Comparison of ENCODE assay signal across 23 mouse cellular contexts in the genomic region with DNA sequence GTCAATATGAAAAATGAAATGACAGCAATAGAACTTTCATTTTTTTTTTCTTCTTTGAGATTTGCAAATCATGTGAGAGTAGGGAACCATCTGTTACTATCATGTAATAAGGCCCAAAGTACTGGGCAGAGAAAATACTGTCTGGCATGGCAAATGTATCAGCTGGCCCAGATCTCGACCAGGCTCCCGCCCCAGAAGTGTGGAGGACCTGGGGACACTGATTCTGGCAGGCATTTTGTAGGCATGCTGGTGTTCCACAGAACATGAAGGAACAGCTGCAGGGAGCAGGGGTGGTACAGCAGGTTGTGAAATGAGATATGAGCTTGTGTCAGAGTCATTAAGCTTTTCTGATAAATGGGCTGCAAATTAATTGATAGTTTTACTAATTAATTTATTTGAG.
DNase-seq lines count a peak whose midpoint lies in the region; ATAC-seq and TF ChIP-seq lines count a peak whose summit lies in the region.
"Had no signal": no experiment of that assay in that cellular context is flagged by ENCODE, and none has a peak within 500 bp of the region (broad histone marks: within the 10 kb centered on the region; RNA-seq: fewer than 3 reads in every experiment).

No protein-coding gene starts in this region.

- WGBS in hindbrain, embryonic 14.5 days = 74% methylated on average over 2 of the region's 2 CpGs
- 82% methylated on average over 2 of the region's 2 CpGs for WGBS in hindbrain, embryonic 12.5 days
- 64% methylated on average over 2 of the region's 2 CpGs for WGBS in hindbrain, embryonic 16.5 days
- 48% methylated on average over 2 of the region's 2 CpGs for WGBS in heart, adult 2 months

- no peaks in the 10 kb centered on the region for H3K9me3 ChIP-seq in hindbrain, embryonic 14.5 days (ENCODE audit: control insufficient read depth, low read length)
- H3K9me3 ChIP-seq in hindbrain, embryonic 12.5 days (replicated peaks) = no peaks in the 10 kb centered on the region
- H3K9me3 ChIP-seq in hindbrain, embryonic 16.5 days (ENCODE audit: control insufficient read depth, low read length) = 0 out of 2 replicates have a peak, but pooled peaks cover 2% of the 10 kb centered on the region
- H3K9me3 ChIP-seq: limb, embryonic 10.5 days; liver, embryonic 15.5 days; lung, embryonic 15.5 days; midbrain, embryonic 13.5 days; neural tube, embryonic 12.5 days had no signal

- H3K36me3 ChIP-seq in hindbrain, embryonic 14.5 days (replicated peaks; ENCODE audit: control insufficient read depth, insufficient read depth) = no peaks in the 10 kb centered on the region
- H3K36me3 ChIP-seq in hindbrain, embryonic 12.5 days = no peaks in the 10 kb centered on the region
- no peaks in the 10 kb centered on the region for H3K36me3 ChIP-seq in hindbrain, embryonic 16.5 days (ENCODE audit: control insufficient read depth, insufficient read depth, low read length)
- no peaks in the 10 kb centered on the region for H3K36me3 ChIP-seq in heart, adult 2 months (ENCODE audit: control insufficient read depth, insufficient read depth, low read length)
- H3K36me3 ChIP-seq: limb, embryonic 10.5 days; liver, embryonic 15.5 days; lung, embryonic 15.5 days; midbrain, embryonic 13.5 days; neural tube, embryonic 12.5 days had no signal

- no peak for TF ChIP-seq POLR2A in heart, adult 2 months (IDR thresholded peaks at IDR 0.05; ENCODE audit: insufficient read depth, low read depth, low read length)

- intact Hi-C loops in left cerebral cortex, postnatal 4 days (cut with DNase I) = no loop called here
- intact Hi-C loops in left cerebral cortex, postnatal 14 days (cut with DNase I) = no loop called here
- intact Hi-C loops in heart, adult 2 months (cut with DNase I) = no loop called here

- H3K9ac ChIP-seq in hindbrain, embryonic 14.5 days = no peak overlapping the region
- no peak overlapping the region for H3K9ac ChIP-seq in hindbrain, embryonic 12.5 days
- no peak overlapping the region for H3K9ac ChIP-seq in hindbrain, embryonic 16.5 days (ENCODE audit: low read depth, low read length)
- H3K9ac ChIP-seq in heart, adult 2 months (ENCODE audit: low read depth, low read length) = no peak overlapping the region
- H3K9ac ChIP-seq: liver, embryonic 15.5 days; lung, embryonic 15.5 days; midbrain, embryonic 13.5 days; neural tube, embryonic 12.5 days had no signal

- peak; percentile 51; the same call in 1 of the 2 replicates for ATAC-seq in hindbrain, embryonic 14.5 days (ENCODE audit: low FRiP score)
- no peak for ATAC-seq in hindbrain, embryonic 12.5 days (ENCODE audit: low FRiP score)
- ATAC-seq in hindbrain, embryonic 16.5 days = peak; percentile 93
- ATAC-seq: inflammation-experienced regulatory T-cells, adult 6 months; midbrain, embryonic 13.5 days had no signal

- no peak for TF ChIP-seq EP300 in heart, adult 2 months (IDR thresholded peaks at IDR 0.05; ENCODE audit: insufficient read depth, low read depth, low read length)

- TF ChIP-seq CTCF in heart, adult 2 months (IDR thresholded peaks at IDR 0.05) = no peak

- DNase-seq in cerebellum, postnatal 14 days = peak; percentile 61 to 70
- no peak for DNase-seq in cerebellum, adult 9-10 months
- peak; percentile 33 for DNase-seq in hindbrain, embryonic 14.5 days (ENCODE audit: low spot score)
- DNase-seq in left cerebral cortex, postnatal 4 days = peak; percentile 58
- no peak for DNase-seq in left cerebral cortex, postnatal 14 days (ENCODE audit: low spot score in 2 of 2)
- DNase-seq in heart, adult 2 months = no peak
- DNase-seq: adrenal gland, postnatal 14 days; gastrocnemius, postnatal 36 days; kidney, adult 18-20 months; kidney, postnatal 4 days; liver; lung, postnatal 36 days; right cerebral cortex, postnatal 14 days had no signal

- no peak overlapping the region for H3K4me3 ChIP-seq in hindbrain, embryonic 14.5 days (replicated peaks; ENCODE audit: low read length)
- H3K4me3 ChIP-seq in hindbrain, embryonic 12.5 days = no peak overlapping the region
- no peak overlapping the region for H3K4me3 ChIP-seq in hindbrain, embryonic 16.5 days (ENCODE audit: low read length)
- H3K4me3 ChIP-seq in heart, adult 2 months = no peak overlapping the region
- H3K4me3 ChIP-seq: left cerebral cortex, adult 2 months; limb, embryonic 10.5 days; liver, embryonic 15.5 days; lung, embryonic 15.5 days; megakaryocyte, embryonic 14.5 days; midbrain, embryonic 13.5 days; neural tube, embryonic 12.5 days had no signal

- H3K79me2 ChIP-seq in heart, adult 2 months (replicated peaks; ENCODE audit: control insufficient read depth, insufficient read depth, low read length) = no peaks in the 10 kb centered on the region

- no peak overlapping the region for H3K4me2 ChIP-seq in hindbrain, embryonic 14.5 days (replicated peaks)
- no peak overlapping the region for H3K4me2 ChIP-seq in hindbrain, embryonic 12.5 days (replicated peaks)
- H3K4me2 ChIP-seq in hindbrain, embryonic 16.5 days (ENCODE audit: low read length) = no peak overlapping the region
- H3K4me2 ChIP-seq: liver, embryonic 15.5 days; lung, embryonic 15.5 days; midbrain, embryonic 13.5 days; neural tube, embryonic 12.5 days had no signal

- H3K4me1 ChIP-seq in hindbrain, embryonic 14.5 days (replicated peaks; ENCODE audit: control insufficient read depth, insufficient read depth, low read length) = no peaks in the 10 kb centered on the region
- H3K4me1 ChIP-seq in hindbrain, embryonic 12.5 days = no peaks in the 10 kb centered on the region
- no peaks in the 10 kb centered on the region for H3K4me1 ChIP-seq in hindbrain, embryonic 16.5 days (ENCODE audit: control insufficient read depth, insufficient read depth, low read depth, low read length)
- H3K4me1 ChIP-seq in heart, adult 2 months (ENCODE audit: control insufficient read depth, insufficient read depth, low read length) = no peaks in the 10 kb centered on the region
- H3K4me1 ChIP-seq: limb, embryonic 10.5 days; liver, embryonic 15.5 days; lung, embryonic 15.5 days; megakaryocyte, embryonic 14.5 days; midbrain, embryonic 13.5 days; neural tube, embryonic 12.5 days had no signal

- no peak overlapping the region for H3K27ac ChIP-seq in hindbrain, embryonic 14.5 days
- H3K27ac ChIP-seq in hindbrain, embryonic 12.5 days = no peak overlapping the region
- no peak overlapping the region for H3K27ac ChIP-seq in hindbrain, embryonic 16.5 days (ENCODE audit: low read depth, low read length)
- H3K27ac ChIP-seq in heart, adult 2 months = no peak overlapping the region
- H3K27ac ChIP-seq: left cerebral cortex, adult 2 months; limb, embryonic 10.5 days; liver, embryonic 15.5 days; lung, embryonic 15.5 days; midbrain, embryonic 13.5 days; neural tube, embryonic 12.5 days had no signal

- H3K27me3 ChIP-seq in hindbrain, embryonic 14.5 days (ENCODE audit: control insufficient read depth, insufficient read depth, low read length) = no peaks in the 10 kb centered on the region
- no peaks in the 10 kb centered on the region for H3K27me3 ChIP-seq in hindbrain, embryonic 12.5 days
- no peaks in the 10 kb centered on the region for H3K27me3 ChIP-seq in hindbrain, embryonic 16.5 days (replicated peaks; ENCODE audit: control insufficient read depth, insufficient read depth, low read length)
- H3K27me3 ChIP-seq in heart, adult 2 months (ENCODE audit: control insufficient read depth, insufficient read depth, low read length) = no peaks in the 10 kb centered on the region
- H3K27me3 ChIP-seq: liver, embryonic 15.5 days; lung, embryonic 15.5 days; megakaryocyte, embryonic 14.5 days; midbrain, embryonic 13.5 days; neural tube, embryonic 12.5 days had no signal

Comparison
In these comparisons a context has a peak if more than half of its experiments do, and no peak if none do; other contexts are left out.
1. DNase-seq: peak in cerebellum, postnatal 14 days (2 of 2), hindbrain, embryonic 14.5 days (single experiment) and left cerebral cortex, postnatal 4 days (single experiment); none in cerebellum, adult 9-10 months (single experiment), left cerebral cortex, postnatal 14 days (0 of 2) and heart, adult 2 months (0 of 2).